Mouse (Mus musculus) kidney, postnatal 14 days (tissue): ENCODE results near the gene Zfp949.

Source experiments
- DNase-seq: peaks from one replicate; pipeline ENCODE4 v3.0.0; 2022; ENCODE audit warnings: mixed read lengths

Gene Zfp949

GRCm38 (mm10) chr9:88547851-88548613 lies at the start of gene Zfp949:
Zfp949 (plus strand) TSS chr9:88548020.
- DNase-seq = peak; percentile 86

DNA sequence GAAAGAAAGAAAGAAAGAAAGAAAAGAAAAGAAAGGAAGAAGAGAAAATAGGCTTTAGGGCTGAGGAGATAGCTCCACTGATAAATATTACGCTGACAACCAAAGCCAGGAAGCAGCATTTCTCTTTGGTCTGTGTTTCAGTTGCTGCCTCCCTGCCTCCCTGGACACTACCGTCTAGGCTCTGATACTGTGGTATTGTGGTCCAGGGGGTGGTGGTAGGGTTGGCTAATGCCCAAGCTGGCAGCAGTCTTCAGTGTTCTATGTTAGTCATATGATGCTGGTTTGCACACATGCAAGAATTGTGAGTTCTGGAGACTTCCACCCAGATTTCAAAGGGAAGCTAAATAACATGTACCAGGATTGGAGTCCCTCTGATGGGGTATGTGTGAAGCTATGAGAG lies 47.7 kb upstream of the Zfp949 start:
- no peak for DNase-seq

- no peak for DNase-seq
These were observed 46.0 kb upstream of the Zfp949 start for GRCm38 (mm10) chr9:88501846-88502245.

- DNase-seq = no peak
These were observed 32.3 kb upstream of the Zfp949 start for GRCm38 (mm10) chr9:88515546-88515945.

DNA sequence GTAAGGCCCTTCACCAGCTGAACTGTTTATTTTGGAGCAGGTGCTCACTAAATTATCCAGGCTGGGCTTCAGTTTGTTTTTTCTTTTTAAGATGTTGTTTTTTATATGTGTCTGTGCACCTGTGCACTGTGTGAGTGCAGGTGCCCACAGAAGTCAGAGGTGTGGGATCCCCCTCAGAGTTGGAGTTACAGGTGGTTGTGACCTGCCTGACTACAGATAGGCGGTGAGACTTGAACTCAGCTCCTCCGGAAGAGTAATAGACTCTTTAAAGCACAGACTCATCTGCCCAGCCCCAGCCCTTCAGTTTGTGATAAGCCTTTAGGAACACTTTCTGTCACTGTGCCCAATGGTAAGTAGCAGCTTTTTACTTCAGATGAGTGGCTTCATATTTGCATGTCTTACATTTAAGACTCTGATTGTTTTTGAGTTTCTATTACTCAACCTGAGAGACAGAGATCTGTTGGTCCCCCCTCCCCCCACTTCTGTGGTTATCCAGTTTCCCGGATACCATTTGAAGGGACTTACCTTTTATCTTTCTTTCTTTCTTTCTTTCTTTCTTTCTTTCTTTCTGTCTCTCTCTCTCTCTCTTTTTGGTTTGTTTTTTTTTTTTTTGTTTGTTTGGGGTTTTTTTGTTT lies 31.3 kb upstream of the Zfp949 start:
- no peak for DNase-seq

DNA sequence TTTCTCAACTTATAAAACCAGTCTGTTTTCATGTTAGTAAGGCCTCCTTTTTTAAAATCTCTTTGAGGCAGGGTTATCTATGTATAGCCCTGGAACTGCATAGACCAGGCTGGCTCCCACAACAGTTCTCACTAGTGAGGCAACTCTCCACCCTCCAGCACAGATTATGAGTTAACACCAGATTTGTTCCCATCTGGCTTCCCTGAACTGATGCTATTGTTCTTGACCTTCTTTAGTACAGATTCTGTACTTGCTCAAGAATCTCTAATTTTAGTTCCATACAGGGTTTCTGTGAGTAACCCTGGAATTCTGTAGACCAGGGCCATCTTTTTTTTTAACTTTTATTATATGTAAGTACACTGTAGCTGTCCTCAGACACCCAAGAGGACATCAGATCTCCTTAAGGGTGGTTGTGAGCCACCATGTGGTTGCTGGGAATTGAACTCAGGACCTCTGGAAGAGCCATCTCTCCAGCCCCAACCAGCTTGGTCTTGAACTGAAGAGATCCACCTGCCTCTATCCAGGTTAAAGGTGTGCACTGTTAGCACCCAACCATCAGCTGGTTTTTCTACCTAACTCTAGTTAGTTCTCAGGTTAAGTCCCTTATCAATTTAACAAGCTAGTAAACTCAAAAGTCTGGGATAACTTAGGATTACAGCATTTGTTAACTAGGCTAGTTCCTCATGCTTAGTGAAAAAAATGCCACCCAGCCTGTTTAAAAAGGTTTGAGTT lies 28.3 kb upstream of the Zfp949 start:
- DNase-seq = no peak

DNA sequence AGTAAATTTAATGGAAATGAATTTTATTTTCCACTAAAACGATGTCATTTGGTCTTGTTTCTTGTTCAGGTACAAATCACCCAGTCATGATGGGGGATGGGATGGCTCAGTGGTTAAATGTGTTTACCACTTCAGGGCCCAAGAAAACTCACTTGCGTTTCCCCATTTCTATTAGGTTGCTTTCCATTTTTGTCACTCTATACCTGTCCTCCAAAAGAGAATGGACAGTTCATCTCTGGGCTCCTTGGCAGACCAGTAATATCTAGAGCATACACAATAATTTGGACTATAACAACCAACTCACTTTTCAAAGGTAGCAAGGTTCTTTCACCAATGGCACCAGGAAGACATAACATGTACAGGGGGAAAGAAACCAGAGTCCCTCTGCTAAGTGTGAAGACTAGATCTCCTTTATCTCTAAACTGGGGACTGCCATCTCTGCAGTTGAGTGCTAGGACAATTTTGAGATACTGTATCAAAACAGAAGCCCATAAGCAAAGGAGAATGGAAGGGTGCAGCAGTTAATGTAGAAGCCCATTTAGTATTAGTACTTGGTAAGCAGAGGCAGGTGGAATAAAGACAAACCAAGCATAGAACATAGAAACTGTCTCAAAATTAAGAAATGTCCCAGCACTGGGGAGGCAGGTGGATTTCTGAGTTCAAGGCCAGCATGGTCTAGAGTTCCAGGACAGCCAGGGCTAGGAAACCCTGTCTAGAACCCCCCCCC lies 27.5 kb upstream of the Zfp949 start:
- no peak for DNase-seq

DNA sequence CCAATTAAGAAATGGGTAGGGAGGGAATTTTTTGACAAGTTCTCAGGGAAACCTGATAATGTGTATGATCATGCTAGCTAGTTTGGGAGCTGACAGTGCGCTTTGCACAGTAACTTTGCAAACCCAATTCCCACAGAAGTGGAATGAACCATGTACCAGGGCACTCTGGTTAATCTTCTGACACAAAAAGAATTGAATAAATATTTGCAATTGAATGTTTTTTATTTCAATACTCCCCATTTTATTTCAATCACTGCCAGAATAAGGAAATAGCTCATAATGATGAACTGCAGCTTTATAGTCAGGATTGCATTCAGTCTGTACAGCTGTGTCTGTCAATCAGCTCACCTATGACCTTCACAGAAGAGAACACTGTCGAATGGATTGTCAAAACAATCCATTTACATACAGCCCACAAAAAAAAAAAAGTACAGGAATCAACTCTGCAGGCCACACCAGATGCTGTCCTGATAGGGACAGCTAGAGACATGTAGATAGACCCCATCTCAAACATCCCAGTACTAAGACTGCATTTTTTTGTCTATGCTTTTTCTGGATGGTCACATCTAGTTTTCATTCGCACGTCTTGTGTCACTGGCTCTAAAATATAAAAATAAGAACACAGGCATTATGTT lies 26.9 kb upstream of the Zfp949 start:
- no peak for DNase-seq

GRCm38 (mm10) chr9:88521961-88522568 lies 25.8 kb upstream of the Zfp949 start:
- no peak for DNase-seq

DNA sequence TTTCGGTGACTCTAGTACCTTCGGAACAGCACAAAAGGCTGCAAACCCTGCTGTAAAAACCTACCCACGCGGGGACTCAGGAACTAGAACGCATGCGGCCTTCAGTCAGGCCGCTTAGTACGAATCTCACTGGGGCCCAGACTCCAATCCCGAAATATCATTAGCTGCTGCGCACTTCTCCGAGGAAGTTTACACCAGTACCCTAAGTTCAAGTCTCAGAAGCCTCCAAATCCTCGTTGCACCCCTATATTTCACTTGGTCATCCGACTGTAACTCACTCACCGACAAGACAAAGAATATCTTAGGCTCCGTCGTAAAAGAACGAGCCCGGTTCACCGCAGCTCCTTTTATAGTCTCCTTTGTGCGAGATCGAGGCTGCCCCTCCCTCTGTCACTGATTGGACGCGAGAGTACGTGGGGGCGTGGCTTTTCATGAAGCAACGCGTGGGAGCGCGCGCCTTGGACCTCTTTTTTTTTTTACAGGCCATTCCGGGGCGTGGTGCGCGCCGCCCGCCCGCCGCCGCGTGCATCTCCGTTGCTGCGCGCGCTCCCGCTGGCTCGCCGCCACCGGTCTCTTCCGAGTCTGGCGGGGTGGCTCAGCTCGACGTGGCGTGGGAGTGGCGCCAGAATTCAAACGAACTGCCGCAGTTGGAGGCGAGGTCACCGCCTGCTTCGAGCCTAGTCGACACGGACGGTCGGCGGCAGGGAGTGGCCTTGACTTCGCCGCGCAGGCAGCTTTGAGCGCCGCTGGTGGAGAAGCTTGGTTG lies 25.1 kb upstream of the Zfp949 start:
- peak; percentile 97 for DNase-seq

GRCm38 (mm10) chr9:88523335-88523668 lies 24.5 kb upstream of the Zfp949 start:
- no peak for DNase-seq

DNA sequence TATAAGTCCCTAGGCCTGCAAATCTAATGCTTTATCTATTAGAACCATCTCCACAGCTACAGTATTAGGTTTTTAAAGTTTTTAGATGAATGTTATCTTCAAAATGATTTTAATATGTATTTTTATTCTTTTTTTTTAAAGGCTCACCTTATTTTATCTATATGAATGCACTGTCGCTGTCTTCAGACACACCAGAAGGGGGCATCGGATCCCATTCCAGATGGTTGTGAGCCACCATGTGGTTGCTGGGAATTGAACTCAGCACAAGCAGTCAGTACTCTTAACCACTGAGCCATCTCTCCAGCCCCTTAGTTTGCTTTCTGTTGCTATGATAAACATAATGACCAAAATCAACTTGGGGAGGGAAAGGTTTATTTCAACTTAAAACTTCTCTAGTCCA lies 23.5 kb upstream of the Zfp949 start:
- no peak for DNase-seq

DNA sequence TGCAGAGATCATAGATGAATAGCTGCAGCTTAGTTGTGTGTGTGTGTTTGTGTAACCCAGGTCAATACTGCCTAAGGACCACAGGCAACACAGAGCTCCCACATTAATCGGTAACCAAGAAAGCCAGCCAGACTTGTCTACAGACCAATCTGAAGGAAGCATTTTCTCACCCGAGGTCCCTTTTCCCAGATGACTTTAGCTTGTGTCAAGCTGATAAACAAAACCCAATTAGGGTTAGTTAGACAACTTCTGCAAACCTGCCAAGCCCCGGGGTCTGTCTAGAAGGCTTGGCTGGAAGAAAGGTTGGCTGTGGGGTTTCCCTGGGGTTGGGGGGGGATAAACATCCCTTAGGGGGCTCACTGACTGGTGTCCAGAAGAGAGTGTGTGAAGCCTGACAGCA lies 23.0 kb upstream of the Zfp949 start:
- DNase-seq = no peak

DNA sequence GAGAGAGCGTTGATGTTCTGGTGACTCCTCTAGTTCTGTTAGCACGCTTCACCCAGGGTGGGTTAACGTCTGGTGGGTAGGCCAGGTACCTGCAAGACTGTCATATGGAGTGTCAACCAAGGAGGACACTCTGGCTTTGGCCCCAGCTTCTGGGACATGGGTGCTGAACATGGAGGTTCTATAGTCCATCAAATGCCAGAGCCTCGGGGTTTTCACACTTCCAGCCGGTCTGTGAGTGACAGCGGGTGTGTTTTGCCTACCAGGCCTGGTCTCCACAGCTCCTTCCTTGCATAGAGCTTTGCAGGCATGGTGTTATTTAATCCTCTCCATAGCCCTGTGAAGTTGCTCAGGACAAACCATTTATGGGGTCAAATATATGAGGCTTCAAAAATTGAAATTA lies 22.5 kb upstream of the Zfp949 start:
- DNase-seq = no peak

- no peak for DNase-seq
These were observed 19.9 kb upstream of the Zfp949 start for GRCm38 (mm10) chr9:88527956-88528355.

- DNase-seq = no peak
These were observed 19.1 kb upstream of the Zfp949 start for GRCm38 (mm10) chr9:88528736-88529135.

DNA sequence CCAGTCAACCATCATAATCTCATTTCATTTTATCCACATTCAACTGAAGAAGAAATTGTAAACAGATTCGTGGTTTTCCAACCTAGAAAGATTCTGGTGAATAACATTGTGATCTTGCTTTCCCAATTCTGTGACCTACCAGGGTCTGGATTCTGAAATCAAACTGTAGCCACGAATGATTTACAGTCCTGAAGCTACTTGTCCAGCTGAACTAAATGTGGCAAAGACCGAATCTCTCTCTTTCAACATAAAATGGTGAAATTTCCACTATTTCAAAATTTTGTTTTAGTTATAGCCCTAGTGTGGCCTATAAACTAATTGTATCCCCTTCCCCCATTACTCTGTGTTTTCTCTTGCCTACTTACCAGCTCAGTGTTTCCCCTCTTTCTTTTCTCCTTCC lies 18.2 kb upstream of the Zfp949 start:
- no peak for DNase-seq

GRCm38 (mm10) chr9:88529979-88530580 lies 17.7 kb upstream of the Zfp949 start:
- DNase-seq = no peak

DNA sequence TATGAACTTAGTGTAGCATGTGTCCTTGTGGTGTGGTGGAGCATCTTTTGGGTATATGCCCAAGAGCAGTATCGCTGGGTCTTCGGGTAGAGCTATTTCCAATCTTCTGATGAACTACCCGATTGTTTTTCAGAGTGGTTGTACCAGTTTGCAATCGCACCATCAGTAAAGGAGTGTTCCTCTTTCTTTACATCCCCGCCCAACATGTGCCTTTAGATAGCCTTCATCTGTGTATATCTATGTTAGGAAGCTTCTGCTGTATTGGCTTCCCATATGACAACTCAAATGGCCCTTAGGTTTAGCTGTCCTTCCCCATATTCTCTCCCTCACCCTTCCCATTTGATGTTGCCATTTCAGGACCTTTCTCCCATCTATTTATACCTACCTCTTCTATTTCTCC lies 13.7 kb upstream of the Zfp949 start:
- DNase-seq = no peak

- no peak for DNase-seq
These were observed 8.1 kb upstream of the Zfp949 start for GRCm38 (mm10) chr9:88539546-88540224.

- DNase-seq = peak; percentile 44
These were observed 5.0 kb upstream of the Zfp949 start for GRCm38 (mm10) chr9:88542816-88543215.
